Mouse (Mus musculus) bone marrow, adult 2 months (tissue): Measurements from ENCODE around the gene Arhgef19.

Experiments used
- CTCF ChIP-seq: fragments of 200-500 bp; IDR thresholded peaks from 2 replicates; pipeline ENCODE4 v1.5.1; 2011; ENCODE audit warnings: low read length, control low read depth; ENCODE audit not compliant: control insufficient read depth, insufficient read depth
- POLR2A ChIP-seq: fragments of 200-500 bp; IDR thresholded peaks from 2 replicates; pipeline ENCODE4 v1.6.1; 2011; ENCODE audit warnings: low read depth, mild to moderate bottlenecking, control low read depth, low read length, borderline replicate concordance; ENCODE audit not compliant: control insufficient read depth

DNA sequence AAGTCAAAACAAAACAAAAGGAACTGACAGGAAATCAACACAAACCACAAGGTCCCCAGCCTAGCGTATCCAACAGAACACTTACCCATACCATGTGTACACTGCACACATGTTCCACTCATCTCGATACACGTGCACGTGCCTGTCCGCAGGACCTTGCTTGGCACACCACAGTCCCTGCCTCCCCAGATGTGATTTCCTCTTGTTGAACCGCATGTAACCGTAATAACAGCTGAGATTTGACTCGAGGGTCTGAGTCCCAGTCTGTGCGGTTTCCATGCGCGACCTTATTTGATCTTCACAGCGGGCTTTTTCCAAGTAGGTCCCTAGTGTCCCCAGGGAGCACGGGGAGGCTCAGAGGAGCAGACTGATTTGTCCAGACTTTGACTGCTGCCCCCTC is 60.1 kb downstream of the Arhgef19 start:
- TF ChIP-seq CTCF (no peak), POLR2A (no peak)
